ENCODE assay signal across 8 mouse cellular contexts in the genomic region with DNA sequence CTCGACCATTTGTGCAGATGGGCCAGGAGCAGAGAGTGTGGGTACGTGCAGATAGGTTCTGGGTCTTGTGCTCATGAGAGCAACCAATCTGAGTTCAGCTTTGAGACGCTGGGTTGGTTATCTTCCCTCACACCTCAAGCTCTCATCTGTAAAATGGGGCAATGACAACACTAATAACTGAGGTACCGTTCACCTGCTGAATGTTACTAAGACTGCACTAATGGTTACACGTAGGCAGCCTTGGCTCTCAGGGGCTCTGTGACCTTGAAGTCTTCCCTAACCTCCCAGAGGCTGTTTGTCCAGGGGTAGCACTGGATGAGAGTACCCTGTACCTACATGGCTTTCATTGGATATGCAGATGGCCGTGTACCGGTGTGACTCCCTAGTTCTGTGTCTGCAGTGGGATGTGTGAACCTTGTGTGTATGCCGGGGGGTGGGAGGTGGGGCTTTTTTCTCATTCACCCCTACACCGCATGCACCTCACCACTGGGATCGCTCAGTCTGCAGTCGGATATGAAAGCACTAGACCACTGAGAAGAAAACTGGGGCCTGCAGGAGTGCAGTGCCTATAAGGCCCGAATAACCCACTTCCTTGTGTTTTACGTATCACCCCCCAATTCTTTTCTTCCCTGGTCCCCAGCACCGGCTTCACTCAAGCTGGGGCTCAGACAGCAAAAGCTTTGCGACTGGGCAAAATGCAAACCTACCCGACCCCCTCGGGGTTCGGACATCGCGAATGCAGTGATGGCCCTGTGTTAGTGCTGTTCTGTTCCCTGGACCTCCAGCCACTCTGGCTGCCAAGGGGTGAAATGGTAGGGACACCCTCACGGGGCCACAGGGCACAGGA. TPM values are rescaled to one million over a fixed set of nuclear protein-coding genes. Genes with fewer than 3 reads are reported as not detected.
DNase-seq lines count a peak whose midpoint lies in the region; ATAC-seq lines count a peak whose summit lies in the region.

No protein-coding gene starts in this region.

- no peaks in the 10 kb centered on the region for H3K27me3 ChIP-seq in megakaryocyte, embryonic 14.5 days (replicated peaks)
- no peaks in the 10 kb centered on the region for H3K27me3 ChIP-seq in intestine, embryonic 15.5 days (replicated peaks)

- peaks cover 6% of the 10 kb centered on the region for H3K36me3 ChIP-seq in megakaryocyte, embryonic 14.5 days (replicated peaks; ENCODE audit: low read length)
- H3K36me3 ChIP-seq in intestine, embryonic 15.5 days = no peaks in the 10 kb centered on the region

- H3K4me2 ChIP-seq in intestine, embryonic 15.5 days (replicated peaks) = peak overlapping the region; percentile 79

- no peaks in the 10 kb centered on the region for H3K9me3 ChIP-seq in megakaryocyte, embryonic 14.5 days
- no peaks in the 10 kb centered on the region for H3K9me3 ChIP-seq in intestine, embryonic 15.5 days

- DNase-seq in adrenal gland, adult (ENCODE audit: inconsistent age in 2 of 2, low spot score in 1 of 2) = peak; percentile 26 to 64
- DNase-seq in adrenal gland, adult 8-10 months = no peak
- peak; percentile 16 for DNase-seq in neural tube, embryonic 10.5 days (ENCODE audit: extremely low spot score, low spot score)
- no peak for DNase-seq in left cerebral cortex, adult 11 months (ENCODE audit: low spot score)

- WGBS in intestine, embryonic 15.5 days = 10% methylated on average over 21 of the region's 21 CpGs

- peaks cover 65% of the 10 kb centered on the region for H3K4me1 ChIP-seq in megakaryocyte, embryonic 14.5 days
- peaks cover 25% of the 10 kb centered on the region for H3K4me1 ChIP-seq in intestine, embryonic 15.5 days (replicated peaks)

- H3K9ac ChIP-seq in intestine, embryonic 15.5 days = peak overlapping the region; percentile 94

- H3K4me3 ChIP-seq in megakaryocyte, embryonic 14.5 days (replicated peaks) = peak overlapping the region; percentile 93
- H3K4me3 ChIP-seq in intestine, embryonic 15.5 days (replicated peaks) = peak overlapping the region; percentile 96

- H3K27ac ChIP-seq in intestine, embryonic 15.5 days = peak overlapping the region; percentile 95

- no peak for ATAC-seq in megakaryocyte, adult 5-6 weeks (ENCODE audit: poor library complexity, severe bottlenecking)
- no peak for ATAC-seq in intestine, embryonic 15.5 days
- no peak for ATAC-seq in megakaryocyte progenitor cell, adult 5-6 weeks (replicated peaks; ENCODE audit: poor library complexity)

RNA-seq across cellular contexts. Expression of a gene that starts 0.8 kb away (rescaled TPM):
- total RNA-seq in adrenal gland, adult 8-10 months (2022) = 100 to 1,000 TPM; 117 to 123 (median 122) TPM
- 132 and 507 TPM in 2 replicates for polyA plus RNA-seq in megakaryocyte, embryonic 14.5 days (2012; ENCODE audit: insufficient read depth, low replicate concordance)
- 70.0 and 71.3 TPM in 2 replicates for total RNA-seq in megakaryocyte, adult 5-6 weeks (2015)
- 17.8 and 21.2 TPM in 2 replicates for total RNA-seq in megakaryocyte, adult 5-6 weeks (2017)
- polyA plus RNA-seq in intestine, embryonic 15.5 days (2015; fragmentation: Nextera tagmentation; extraction: Ambion mirVana) = 77.9 and 78.3 TPM in 2 replicates
- 47.2 and 49.6 TPM in 2 replicates for total RNA-seq in megakaryocyte progenitor cell, adult 5-6 weeks (2015)
- total RNA-seq in megakaryocyte progenitor cell, adult 5-6 weeks (2017) = 16.8 and 19.4 TPM in 2 replicates

RNA-seq across cellular contexts. Expression of a gene that starts 8.3 kb away (rescaled TPM):
- not detected for total RNA-seq in adrenal gland, adult 8-10 months (2022)
- polyA plus RNA-seq in megakaryocyte, embryonic 14.5 days (2012; ENCODE audit: insufficient read depth, low replicate concordance) = not detected in 2 replicates
- not detected in 2 replicates for total RNA-seq in megakaryocyte, adult 5-6 weeks (2015)
- not detected in 2 replicates for total RNA-seq in megakaryocyte, adult 5-6 weeks (2017)
- 32.2 and 37.2 TPM in 2 replicates for polyA plus RNA-seq in intestine, embryonic 15.5 days (2015; fragmentation: Nextera tagmentation; extraction: Ambion mirVana)
- not detected in 2 replicates for total RNA-seq in megakaryocyte progenitor cell, adult 5-6 weeks (2015)
- not detected in 2 replicates for total RNA-seq in megakaryocyte progenitor cell, adult 5-6 weeks (2017)

RNA-seq across cellular contexts. Expression of a gene that starts 56.7 kb away (rescaled TPM):
- total RNA-seq in adrenal gland, adult 8-10 months (2022) = 1 to 10 TPM; 4.0 to 6.4 (median 4.2) TPM
- not detected in 2 replicates for polyA plus RNA-seq in megakaryocyte, embryonic 14.5 days (2012; ENCODE audit: insufficient read depth, low replicate concordance)
- not detected in 2 replicates for total RNA-seq in megakaryocyte, adult 5-6 weeks (2015)
- total RNA-seq in megakaryocyte, adult 5-6 weeks (2017) = not detected in 2 replicates
- polyA plus RNA-seq in intestine, embryonic 15.5 days (2015; fragmentation: Nextera tagmentation; extraction: Ambion mirVana) = 0.53 and 0.82 TPM in 2 replicates
- not detected in 2 replicates for total RNA-seq in megakaryocyte progenitor cell, adult 5-6 weeks (2015)
- total RNA-seq in megakaryocyte progenitor cell, adult 5-6 weeks (2017) = not detected in 2 replicates

Comparison
In these comparisons a context has a peak if more than half of its experiments do, and no peak if none do; other contexts are left out.
1. DNase-seq: peak in adrenal gland, adult (2 of 2) and neural tube, embryonic 10.5 days (single experiment); none in adrenal gland, adult 8-10 months (single experiment) and left cerebral cortex, adult 11 months (single experiment).
2. RNA of a gene that starts 56.7 kb away (total RNA-seq): 4.0 to 6.4 TPM in adrenal gland, adult 8-10 months; not detected in megakaryocyte, adult 5-6 weeks and not detected in megakaryocyte progenitor cell, adult 5-6 weeks; every median in the first group is over 4 times any median in the second.